Mouse (Mus musculus) common myeloid progenitor, adult 5-6 weeks (primary cell): ENCODE results near the gene Gigyf2. TPM values are rescaled to one million over a fixed set of nuclear protein-coding genes. Genes with fewer than 3 reads are reported as not detected.

ENCODE experiments used
- ATAC-seq: replicated peaks from 2 replicates; pipeline ENCODE4 v1.8.0; 2016; ENCODE audit warnings: low read depth, mild to moderate bottlenecking, moderate TSS enrichment, inconsistent platforms; ENCODE audit not compliant: poor library complexity, severe bottlenecking
- total RNA-seq: library from RNA; stranded (forward); fragments of 200-1000, 187-1606 nt; gene quantifications from 2 replicates; pipeline ENCODE4 v1.2.3, GENCODE M21; 2017

Gigyf2 gene
- total RNA-seq, 1 experiment from 2014 or later = 134 TPM

DNA sequence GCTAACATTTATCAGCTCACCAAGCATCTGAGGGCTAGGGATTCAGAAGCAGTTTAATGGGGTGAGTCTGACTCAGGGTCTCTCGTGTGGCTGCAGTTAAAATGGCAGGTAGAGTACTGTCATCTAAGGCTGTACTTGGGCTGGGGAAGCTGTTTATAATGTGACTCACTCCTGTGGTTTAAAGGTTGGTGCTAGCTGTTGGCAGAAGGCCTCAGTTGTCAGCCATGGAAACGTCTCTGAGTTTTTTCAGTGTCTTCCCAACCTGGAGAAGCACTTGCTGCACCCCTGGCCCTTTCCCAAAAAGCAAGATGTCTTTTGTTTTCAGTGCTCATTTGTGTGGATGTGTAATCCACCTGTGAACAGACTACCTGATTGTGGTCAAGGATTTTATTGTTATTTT is 10.9 kb upstream of the Gigyf2 start:
- ATAC-seq = no peak

DNA sequence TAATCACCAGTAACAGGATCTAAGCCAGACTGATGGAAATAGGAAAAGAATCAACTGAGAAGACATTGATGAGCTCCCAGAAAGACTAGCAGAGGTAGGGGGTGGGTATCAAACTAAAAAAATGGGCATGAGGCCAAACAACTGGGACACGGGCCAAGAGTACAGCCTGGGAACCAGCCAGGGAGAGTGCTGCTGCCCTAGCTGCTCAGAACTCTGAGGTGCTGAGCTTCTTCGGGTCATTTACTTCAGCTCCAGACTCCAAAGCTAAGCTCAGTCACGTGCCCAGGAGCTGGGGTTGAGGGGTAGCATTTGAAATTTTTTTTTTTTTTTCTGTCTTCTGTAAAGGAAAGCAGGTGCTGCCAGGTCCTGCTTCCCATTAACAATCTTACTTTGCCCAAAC is 10.1 kb upstream of the Gigyf2 start:
- ATAC-seq = no peak

DNA sequence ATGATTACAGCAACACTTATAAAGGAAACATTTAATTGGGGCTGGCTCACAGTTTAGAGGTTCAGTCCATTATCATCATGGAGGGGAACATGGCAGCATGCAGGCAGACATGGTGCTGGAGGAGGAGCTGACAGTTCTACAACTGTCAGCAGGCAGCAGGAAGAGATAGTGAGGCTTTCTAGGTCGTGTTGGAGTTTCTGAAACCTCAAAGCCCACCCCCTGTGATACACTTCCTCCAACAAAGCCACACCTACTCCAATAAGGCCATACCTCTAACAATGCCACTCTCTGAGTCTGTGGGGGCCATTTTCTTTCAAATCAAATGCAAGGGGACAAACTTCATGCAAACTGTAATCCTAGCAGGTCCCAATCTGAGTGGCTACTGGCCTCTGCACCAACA is 5.7 kb upstream of the Gigyf2 start:
- no peak for ATAC-seq

DNA sequence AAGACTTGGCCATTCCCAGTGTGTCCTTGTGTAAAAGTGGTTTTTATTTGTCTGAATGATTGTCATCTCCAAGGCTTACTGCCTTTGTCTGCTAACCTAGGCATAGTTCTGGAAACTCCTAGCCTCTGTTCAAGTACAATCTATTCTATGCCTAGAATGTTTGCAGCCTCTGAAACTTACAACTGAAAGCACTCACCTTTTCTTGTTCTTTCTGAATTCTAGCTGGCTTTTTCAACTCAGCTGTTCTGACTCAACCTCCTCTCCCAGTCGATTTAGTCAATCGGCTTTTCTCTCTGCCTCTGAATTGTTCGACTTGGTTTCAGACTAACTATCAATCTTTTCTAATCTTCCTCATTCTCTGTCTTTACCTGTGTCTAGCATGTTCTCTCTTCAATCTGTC is 4.0 kb upstream of the Gigyf2 start:
- ATAC-seq = no peak

DNA sequence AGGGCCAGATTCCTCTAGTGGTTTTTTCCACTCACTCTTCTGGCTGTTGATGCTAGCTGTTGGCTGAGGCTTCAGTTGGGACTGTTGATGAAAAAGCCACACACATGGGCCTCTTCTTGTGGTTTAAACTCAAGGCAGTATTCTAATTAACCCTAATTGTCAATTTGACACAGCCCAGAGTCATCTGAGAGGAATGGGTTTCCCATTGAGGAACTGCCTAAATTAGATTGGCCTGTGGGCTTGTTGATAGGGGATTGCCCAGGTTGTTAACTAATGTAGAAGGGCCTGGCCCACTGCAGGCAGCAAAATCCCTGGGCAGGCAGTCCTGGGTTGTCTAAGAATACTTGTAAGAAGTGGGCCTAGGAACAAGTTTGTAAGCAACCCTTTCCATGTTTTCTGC is 2.1 kb upstream of the Gigyf2 start:
- no peak for ATAC-seq

DNA sequence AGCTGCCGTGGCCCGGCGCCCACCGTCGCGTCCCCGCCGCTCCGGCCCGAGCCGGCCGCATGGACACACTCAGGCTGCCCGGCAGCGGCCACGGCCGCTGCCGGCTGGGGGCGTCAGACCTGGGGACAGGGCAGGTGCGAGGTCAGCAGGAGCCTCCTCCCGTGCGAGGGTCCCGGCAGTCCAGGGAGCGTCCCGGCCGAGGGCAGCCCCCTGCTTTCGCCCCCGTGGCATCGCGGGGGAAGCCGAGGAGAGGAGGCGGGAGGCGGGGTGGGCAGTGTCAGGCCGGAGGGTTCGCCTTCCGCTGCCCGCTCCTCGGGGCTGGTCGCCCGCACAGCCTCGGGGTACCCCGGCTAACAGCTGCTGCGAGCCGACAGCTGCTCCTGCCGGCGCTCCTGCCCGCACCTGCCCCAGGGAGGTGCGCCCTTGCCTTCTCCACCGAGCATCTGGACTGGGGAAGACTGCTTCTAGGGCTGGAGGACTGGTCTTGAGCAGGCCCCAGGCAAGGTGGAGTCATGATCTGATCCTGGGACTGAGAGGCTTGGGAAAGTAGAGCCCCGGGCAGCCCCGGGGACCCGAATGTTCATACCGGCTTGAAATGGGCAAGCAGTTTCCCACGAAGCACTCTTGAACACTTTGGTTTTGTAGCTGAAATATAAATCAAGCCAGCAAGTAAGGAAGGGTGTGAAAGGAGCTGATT is 515 bp downstream of the Gigyf2 start:
- peak; percentile 13 for ATAC-seq

DNA sequence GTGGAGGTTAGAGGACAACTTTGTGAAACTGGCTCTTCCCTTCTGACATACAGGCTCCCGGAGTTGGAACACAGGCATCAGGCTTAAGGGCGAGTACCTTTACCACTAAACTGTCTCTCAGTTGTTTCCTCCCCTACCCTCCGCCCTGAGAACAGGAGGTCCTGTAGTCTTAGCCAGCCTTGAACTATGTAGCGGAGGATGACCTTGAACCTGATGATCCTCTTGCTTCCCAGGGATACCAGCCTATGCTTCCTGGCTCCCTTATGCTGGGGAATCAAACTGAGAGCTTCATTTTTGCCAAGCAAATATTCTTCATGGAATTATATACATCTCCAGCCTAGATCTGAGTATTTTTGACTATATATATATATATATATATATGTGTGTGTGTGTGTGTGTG is 5.0 kb downstream of the Gigyf2 start:
- no peak for ATAC-seq

DNA sequence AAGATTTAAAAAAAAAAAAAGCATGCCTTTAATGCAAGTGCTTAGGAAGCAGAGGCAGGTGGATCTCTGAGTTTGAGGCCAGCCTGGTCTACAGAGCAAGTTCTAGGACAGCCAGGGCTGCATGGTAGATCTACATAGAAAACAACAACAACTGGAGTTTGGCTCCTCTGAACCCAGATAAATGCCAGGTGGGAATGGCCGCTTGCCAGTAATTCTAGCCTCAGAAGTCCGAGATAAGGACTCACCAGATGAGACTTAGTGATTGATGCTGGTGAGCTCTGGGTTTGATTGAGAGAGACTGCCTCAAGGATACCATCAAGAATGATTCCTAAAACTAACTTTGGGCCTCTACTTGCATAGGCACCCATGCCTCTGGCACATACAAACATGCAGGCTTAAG is 23.8 kb downstream of the Gigyf2 start:
- no peak for ATAC-seq

DNA sequence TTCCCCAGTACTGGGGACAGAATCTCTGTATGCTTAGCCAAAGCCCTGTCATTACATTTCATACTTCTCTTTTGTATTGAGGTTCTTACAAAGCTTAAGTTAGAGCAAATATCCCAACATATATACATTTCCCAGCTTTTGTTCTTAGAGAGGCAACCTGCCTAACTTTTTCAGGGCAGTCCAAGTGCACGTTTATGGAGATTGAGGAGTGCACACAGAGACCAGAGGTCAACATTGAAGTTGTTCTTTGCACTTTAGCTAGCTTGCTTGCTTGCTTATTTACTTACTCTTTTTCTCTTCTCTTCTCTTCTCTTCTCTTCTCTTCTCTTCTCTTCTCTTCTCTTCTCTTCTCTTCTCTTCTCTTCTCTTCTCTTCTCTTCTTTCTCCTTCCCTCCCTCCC is 33.5 kb downstream of the Gigyf2 start:
- no peak for ATAC-seq

DNA sequence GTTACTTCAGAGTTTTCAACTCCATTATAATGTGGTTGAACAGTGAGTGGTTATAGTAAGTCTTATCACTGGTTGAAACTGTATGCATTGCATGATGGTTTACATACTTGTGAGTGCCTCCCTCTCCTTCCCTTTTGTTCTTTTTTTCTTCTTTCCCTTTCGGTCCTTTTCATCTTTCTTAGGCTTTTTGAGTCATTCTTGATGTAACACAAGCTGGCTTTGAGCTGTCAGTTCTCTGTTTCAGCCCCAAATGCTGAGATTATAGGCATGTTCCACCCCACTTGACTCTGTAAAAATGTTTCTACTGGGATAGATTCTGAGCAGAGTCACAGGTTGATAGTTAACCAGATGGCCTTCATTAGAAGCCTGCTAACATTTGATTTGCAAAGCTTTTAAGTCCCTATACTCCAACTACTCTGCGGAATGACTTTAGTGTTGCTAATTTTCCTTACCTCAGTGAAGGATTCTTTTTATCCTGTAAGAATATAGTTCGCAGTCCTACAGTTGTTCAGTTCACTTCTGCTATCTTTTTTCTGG is 51.3 kb downstream of the Gigyf2 start:
- ATAC-seq = no peak

DNA sequence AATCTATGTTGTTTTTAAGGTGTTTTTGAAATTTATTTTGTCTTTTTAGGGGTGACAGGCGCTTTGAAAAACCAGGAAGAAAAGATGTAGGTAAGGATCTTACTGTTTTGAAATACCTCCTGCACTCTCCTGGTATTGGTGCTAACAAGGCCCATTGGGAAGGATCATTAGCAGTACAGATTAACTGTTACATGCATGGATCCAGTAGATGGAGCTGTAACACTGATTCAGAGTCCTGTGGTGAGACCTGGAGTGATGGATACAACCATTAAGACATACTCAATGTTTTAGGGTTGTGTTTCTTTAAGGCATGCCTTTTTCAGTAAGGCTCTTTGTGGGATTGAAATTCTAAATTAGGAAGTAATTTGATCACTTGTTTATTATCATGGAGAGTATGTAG is 53.1 kb downstream of the Gigyf2 start:
- no peak for ATAC-seq

DNA sequence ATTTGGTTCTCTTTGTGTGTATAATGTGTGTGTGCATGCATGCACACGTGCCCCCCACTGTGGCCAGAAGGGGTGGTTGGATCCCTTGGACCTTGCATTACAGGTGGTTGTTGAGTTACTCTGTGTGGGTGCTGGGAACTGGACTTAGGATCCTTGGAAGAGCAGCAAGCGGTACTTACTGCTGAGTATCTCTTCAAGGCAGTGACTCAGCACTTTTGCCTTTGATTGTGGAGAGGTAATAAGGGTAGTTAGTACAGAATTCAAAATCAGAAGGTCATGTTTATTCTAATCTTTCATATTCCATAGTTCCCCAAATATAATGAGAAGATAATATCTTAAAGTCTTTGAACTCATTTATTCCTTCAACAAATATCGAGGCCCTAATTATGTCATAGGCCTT is 54.4 kb downstream of the Gigyf2 start:
- ATAC-seq = no peak

DNA sequence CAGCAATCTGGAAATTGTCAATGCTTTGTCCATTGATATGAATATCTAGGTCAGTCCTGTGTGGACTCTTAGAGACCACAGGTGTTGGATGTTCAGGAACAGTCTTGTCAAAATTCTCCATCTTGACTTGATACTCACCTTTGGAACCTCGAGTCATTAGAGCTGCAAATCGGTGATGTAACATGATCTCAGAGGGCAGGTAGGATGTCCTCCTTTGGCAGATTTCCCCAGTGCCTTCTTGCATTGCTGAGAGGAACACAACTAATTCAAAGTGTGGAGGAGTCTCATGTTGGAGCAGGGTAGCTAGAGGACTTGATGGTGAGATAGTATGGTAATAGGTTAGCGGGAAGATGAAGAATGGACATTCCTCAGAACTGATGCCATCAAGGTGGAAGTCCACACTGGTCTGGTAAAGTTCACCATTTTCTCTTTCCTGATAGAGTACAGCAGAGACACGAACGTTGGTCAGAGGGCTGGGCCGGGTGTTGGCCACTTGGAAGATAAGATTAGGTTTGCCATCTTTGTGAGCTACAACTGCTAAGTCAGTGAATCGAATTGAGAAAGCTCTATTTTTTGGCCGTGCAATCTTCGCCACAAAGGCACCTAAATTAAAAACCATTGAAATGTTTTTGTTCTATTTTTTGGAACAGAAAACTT is 59.8 kb downstream of the Gigyf2 start:
- ATAC-seq = no peak

DNA sequence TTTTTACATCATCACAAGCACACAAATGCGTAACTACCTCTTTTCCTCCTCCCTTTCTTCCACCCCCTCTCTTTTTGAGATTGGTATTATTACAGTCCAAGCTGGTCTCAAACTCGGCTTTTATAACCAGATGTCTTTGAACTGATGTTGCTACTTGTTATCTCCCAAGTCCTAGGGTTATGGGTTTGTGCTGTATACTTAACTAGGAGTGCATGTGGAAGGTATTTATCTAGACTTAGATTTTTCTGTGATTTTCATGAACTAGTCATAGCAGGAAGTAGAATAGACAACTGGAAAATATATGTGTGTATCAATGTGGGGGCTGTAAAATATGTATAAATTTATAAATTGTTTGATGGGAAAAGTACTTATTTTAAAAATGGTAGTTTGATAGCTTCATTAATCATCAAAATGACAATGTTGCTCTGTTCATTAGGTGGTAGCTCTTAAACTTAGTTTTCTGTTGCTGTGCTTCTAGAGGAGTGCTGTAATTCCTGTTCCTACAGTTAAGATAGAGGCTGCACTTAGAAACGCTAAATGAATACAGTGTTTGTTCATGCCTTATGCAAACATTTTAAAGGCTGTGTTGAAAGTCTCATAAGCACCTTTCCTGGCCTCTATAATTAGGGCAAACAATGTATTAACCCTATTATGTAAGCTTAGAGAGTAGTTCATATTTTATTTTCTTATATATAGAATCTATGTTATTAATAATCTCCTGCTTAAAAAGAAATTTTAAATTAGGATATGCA is 66.8 kb downstream of the Gigyf2 start:
- no peak for ATAC-seq

DNA sequence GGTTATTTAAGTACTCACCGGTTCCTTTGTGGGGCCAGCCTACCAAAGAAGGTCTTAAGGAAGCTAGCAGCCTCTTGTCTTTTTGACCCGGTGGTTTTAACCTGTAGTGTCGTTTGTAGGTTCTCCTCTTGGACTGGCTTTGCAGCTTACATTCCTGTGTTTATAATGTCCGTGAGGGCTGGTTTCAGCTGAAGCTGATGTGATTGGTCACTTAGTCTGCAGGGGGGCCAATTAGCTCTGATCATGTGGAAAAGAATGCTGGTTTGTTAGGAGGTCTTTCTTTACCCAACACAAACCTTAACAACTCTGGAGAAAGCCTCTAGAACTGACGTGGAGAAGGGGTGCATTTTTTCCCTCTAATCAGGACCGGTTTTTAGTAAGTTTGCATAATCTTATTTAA is 67.8 kb downstream of the Gigyf2 start, which contains the start of gene Kcnj13:
Gene Kcnj13 (minus strand): TSS at position 136 of the 400 bp plus-strand sequence.
- ATAC-seq = no peak

DNA sequence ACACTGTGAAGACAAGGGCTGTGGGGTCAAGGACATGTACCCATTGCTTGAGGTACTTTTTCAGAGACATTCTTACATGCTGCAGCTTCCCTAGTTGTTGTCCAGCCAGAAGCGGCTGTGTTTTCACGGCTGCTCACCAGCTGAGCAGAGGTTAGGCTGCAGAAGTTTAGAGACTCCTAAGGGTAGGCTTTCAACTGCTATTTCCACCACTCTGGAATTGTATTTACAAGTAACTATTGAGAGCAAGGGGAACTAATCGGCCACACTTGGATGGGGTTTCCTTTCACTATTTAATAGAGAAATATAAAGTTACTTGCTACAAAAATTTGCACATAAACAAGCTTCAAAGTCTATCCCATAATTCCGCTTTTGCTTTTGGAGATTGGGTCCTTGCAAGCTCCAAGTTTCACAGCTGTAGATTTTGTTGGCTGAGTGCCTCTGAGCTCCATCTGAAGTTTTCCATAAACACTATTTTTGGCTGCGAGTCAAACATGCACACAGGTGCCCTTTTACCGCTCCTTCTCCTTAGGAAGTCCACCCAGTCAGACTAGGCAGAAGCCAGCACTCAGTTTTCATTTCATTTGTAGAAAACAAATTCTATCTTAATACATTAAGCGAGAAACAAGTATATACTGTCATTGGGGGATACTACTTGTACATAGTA is 70.3 kb downstream of the Gigyf2 start:
- ATAC-seq = no peak

DNA sequence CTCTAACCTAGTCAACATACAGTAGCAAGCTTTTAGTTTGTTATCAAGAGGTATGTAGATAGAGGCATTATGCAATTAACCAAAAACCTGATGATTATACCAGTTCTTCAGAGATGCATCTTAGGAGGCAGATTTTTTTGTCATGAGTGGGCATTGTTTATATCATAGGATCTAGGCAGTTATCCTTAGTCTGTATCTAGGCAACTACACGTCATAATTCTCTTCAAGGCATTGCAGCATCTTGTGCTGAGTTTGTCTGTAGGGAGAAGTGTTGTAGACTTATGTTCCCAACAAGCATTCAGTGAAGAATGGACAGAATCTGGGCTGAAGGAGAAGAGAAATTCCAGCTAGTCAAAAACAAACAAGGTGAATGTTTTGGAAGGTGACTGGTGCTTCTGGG is 77.9 kb downstream of the Gigyf2 start:
- no peak for ATAC-seq

DNA sequence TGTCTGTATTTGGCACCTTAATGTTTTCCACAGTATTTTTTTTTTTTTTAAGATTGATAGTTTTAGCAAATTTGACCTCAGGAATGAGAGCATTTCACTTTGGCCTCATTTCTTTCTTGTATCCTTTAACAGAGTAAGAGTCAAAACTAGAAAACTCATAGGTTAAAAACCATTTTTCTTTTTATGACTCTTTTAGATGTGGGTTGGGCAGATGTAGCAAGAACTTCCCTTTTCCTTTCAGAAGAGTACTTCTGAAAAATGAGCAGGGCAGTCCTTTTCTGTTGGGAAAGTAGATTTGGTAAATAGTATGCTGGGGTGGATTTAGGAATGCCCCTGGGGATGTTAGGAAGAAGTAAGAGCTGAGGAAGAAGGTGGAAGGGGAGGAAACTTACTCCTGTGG is 79.2 kb downstream of the Gigyf2 start:
- ATAC-seq = no peak

DNA sequence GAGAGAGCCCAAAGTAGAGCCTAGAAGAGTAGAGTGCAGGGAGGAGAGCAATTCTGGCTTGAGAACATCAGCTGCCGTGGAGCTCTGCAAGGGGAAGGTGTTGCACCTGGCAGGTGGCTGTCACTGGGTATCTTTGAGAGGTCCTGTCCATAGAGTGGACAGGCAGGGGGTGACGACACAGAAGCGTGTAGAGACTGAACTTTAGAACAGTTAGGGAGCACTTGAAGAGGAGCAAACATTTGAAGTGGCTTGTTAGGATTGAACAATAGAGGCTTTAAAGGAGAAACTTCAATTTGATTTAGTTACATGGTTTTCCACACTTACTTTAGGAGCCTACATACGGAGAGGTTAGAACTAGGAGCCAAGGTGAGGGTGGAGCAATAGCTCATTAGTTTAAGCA is 82.6 kb downstream of the Gigyf2 start:
- no peak for ATAC-seq

DNA sequence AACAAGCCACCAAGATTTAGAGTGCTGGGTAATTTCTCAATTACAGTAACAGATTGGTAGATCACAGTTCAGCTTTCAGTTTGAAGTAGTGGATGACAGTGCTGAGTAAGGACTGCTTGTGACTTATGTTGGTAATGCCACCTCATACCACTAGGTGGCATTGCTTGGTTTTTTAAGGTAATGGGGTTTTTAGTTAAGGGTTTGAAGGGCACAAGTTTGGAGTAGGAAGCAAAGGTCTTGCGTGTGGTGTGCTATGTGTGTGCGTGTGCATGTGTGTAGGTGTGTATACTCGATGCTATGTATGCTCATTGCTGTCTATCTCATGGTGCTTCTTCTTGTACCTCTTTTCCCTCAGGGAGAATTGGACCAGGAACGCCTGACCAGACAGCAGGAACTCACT is 91.9 kb downstream of the Gigyf2 start:
- ATAC-seq = peak; percentile 88

DNA sequence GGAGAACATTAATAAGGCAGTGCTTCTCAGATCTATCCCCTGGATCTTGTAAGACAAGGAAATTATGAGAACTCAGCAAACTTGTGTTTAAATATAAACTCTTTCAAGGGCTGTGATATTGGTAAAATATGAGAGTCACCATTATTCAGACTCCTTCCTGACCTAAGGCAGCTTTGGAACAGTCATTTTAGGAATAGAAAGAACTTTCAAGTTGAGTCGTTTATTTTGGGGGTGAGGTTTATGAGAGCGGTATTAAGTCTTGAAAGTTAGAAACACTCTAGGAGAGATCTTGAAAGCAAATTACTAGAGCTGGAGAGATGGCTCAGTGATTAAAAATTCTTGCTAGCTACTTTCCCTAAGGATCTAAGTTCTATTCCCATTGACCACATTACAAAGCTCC is 108.3 kb downstream of the Gigyf2 start:
- no peak for ATAC-seq
